Mouse (Mus musculus): ENCODE measurements around the gene Cacna1d.

GRCm38 (mm10) chr14:30196959-30197358 is 294.3 kb downstream of the Cacna1d start:
- TF ChIP-seq POLR2A (IDR thresholded peaks at IDR 0.05; ENCODE audit: borderline replicate concordance, low read depth, low read length) (no peak), CTCF (IDR thresholded peaks at IDR 0.05; ENCODE audit: low read depth, low read length) (no peak)
